Mouse (Mus musculus): ENCODE results near the gene Nr1h3.

Nr1h3 gene

GRCm38 (mm10) chr2:91183711-91184405 lies 18.8 kb downstream of the Nr1h3 start, which contains the start of gene Madd:
TSS of gene Madd (minus strand) at chr2:91183837.
- no peak for DNase-seq (ENCODE audit: low spot score)

- DNase-seq (ENCODE audit: low spot score): peak; percentile 77
Observed at GRCm38 (mm10) chr2:91183148-91183513, 19.5 kb downstream of the Nr1h3 start.

- peak; percentile 45 for DNase-seq (ENCODE audit: low spot score)
Observed at GRCm38 (mm10) chr2:91182405-91183147, 20.1 kb downstream of the Nr1h3 start.

- no peak for DNase-seq (ENCODE audit: low spot score)
Observed at GRCm38 (mm10) chr2:91182016-91182404, 20.6 kb downstream of the Nr1h3 start.

- no peak for DNase-seq (ENCODE audit: low spot score)
Observed at GRCm38 (mm10) chr2:91180706-91181105, 21.9 kb downstream of the Nr1h3 start.

GRCm38 (mm10) chr2:91179825-91180224 lies 22.8 kb downstream of the Nr1h3 start:
- DNase-seq (ENCODE audit: low spot score): no peak

GRCm38 (mm10) chr2:91176234-91176633 lies 26.4 kb downstream of the Nr1h3 start:
- DNase-seq (ENCODE audit: low spot score): no peak

GRCm38 (mm10) chr2:91175490-91175889 lies 27.1 kb downstream of the Nr1h3 start:
- no peak for DNase-seq (ENCODE audit: low spot score)

GRCm38 (mm10) chr2:91169587-91170322 lies 32.9 kb downstream of the Nr1h3 start:
- DNase-seq (ENCODE audit: low spot score): no peak

- DNase-seq (ENCODE audit: low spot score): no peak
Observed at GRCm38 (mm10) chr2:91167629-91168028, 35.0 kb downstream of the Nr1h3 start.

- no peak for DNase-seq (ENCODE audit: low spot score)
Observed at GRCm38 (mm10) chr2:91164991-91165390, 37.6 kb downstream of the Nr1h3 start.

- no peak for DNase-seq (ENCODE audit: low spot score)
Observed at GRCm38 (mm10) chr2:91163532-91163931, 39.1 kb downstream of the Nr1h3 start.

GRCm38 (mm10) chr2:91162952-91163351 lies 39.7 kb downstream of the Nr1h3 start:
- DNase-seq (ENCODE audit: low spot score): no peak

GRCm38 (mm10) chr2:91160591-91160990 lies 42.0 kb downstream of the Nr1h3 start:
- no peak for DNase-seq (ENCODE audit: low spot score)

- no peak for DNase-seq (ENCODE audit: low spot score)
Observed at GRCm38 (mm10) chr2:91157002-91157752, 45.5 kb downstream of the Nr1h3 start.

- no peak for DNase-seq (ENCODE audit: low spot score)
Observed at GRCm38 (mm10) chr2:91154091-91154490, 48.5 kb downstream of the Nr1h3 start.

GRCm38 (mm10) chr2:91152885-91153377 lies 49.7 kb downstream of the Nr1h3 start:
- DNase-seq (ENCODE audit: low spot score): no peak

- no peak for DNase-seq (ENCODE audit: low spot score)
Observed at GRCm38 (mm10) chr2:91151331-91151730, 51.3 kb downstream of the Nr1h3 start.

- DNase-seq (ENCODE audit: low spot score): no peak
Observed at GRCm38 (mm10) chr2:91148101-91148500, 54.5 kb downstream of the Nr1h3 start.

- DNase-seq (ENCODE audit: low spot score): no peak
Observed at GRCm38 (mm10) chr2:91143401-91143800, 59.2 kb downstream of the Nr1h3 start.

- no peak for DNase-seq (ENCODE audit: low spot score)
Observed at GRCm38 (mm10) chr2:91142920-91143319, 59.7 kb downstream of the Nr1h3 start.

- DNase-seq (ENCODE audit: low spot score): no peak
Observed at GRCm38 (mm10) chr2:91139764-91140163, 62.9 kb downstream of the Nr1h3 start.
